Mouse (Mus musculus) left cerebral cortex, postnatal 4 days (tissue): ENCODE results near the gene Camk2g. TPM values are rescaled to one million over a fixed set of nuclear protein-coding genes. Genes with fewer than 3 reads are reported as not detected.
A peak's percentile ranks its signal among the peaks of the same experiment; 100 is the strongest.

Experiments
- DNase-seq: peaks from one replicate; pipeline ENCODE4 v3.0.0-alpha.2; 2022
- intact Hi-C: fragments of 180-260 bp; cut with DNase I; formaldehyde crosslinking; loops from one replicate; pipeline ENCODE4 v1.15.1; 2025
- total RNA-seq, 2 experiments: library from RNA; stranded (reverse); gene quantifications; 2 replicates each; pipeline ENCODE4 v1.2.3; 2021

Gene Camk2g
- total RNA-seq, 2 experiments from 2014 or later: 184 to 193 TPM

DNA sequence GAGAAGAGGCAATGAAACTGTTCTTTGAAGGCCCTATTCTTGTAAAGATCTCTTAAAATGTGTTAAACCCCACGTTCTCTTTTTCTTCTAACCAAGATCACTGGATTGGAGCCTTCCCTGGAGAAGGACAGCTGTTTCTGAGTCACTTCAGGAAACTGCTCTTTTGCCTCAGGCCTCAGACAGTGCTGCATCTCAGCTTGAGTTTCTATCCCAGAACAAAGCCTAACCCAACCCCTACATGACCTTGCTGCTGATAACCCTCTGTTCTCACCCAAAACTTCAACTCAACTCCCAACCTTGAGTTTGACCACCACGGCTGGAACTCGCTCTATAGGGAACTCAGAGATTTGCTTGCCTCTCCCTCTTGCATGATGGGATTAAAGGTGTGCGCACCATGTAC, 15.5 kb upstream of the Camk2g start:
- DNase-seq: no peak
- intact Hi-C loops: no loop called here

DNA sequence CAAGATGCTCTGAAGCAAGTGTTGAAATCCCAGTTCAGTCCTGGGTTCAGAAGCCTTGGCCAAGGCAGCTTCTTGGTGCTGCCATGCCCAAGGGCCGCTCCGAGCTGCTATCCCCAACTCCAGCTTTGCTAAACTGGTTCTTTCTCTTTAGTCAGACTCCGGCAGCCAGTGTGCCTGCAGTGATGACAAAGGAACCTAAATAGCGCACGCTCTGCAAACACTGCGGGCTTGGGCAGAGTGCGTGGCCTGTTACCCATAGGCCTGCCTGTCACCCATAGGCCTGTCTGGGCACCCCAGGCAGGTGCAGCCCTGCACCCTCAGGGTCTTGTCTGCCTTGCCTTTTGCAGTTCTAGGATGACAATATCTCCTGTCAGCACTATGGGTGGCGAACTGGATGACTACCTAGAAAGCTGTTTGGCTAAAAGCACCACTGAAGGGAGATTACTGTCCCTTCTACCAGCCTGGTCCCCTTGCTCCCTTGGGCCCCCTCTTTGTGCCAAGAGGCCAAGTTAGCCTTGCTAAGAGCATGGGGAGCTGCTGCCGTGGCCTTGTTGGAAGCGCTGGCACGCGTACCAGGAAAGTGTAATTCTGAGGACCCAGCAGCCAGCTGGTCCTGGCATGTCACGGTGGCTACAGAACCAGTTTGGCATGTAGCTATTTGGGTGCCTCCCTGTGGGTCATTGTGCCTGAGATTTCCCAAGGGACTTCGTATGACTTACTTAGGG, 12.4 kb upstream of the Camk2g start:
- intact Hi-C loops: no loop called here
- DNase-seq: peak; percentile 23

DNA sequence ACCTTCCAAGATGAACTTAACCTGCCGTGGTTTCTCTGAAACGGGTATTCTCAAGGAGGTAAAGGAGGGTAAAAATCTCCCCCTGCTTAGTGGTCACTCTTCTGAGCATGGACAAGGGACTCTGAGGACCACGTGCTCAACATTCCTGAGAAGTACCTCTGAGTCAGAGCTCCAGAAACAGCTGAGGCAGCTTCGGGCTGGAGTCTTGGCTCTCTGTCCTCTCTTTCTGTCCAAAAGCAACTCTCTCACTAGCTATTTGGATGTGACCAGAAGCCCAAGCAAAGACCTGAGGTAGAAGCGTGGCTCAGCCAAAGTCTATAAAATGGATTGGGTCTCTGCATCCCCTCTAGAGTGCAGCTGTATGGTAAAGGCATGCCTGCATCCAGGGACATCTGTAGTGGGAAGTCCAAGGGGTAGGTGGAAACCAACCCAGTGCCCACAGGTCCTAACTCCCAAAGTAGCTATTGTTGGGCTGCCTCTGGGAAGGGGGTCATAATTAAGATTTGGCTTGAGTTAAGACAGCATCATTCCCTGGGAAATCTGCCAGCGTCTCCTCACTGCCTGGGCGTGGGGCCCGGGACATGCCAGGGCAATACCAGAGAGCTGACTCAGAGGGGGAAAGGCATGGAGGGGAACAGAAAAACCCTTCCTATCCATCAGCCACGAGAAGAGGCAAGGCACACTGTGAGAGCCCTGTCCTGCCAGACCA, 11.2 kb upstream of the Camk2g start:
- DNase-seq: peak; percentile 87
- intact Hi-C loops: no loop called here

DNA sequence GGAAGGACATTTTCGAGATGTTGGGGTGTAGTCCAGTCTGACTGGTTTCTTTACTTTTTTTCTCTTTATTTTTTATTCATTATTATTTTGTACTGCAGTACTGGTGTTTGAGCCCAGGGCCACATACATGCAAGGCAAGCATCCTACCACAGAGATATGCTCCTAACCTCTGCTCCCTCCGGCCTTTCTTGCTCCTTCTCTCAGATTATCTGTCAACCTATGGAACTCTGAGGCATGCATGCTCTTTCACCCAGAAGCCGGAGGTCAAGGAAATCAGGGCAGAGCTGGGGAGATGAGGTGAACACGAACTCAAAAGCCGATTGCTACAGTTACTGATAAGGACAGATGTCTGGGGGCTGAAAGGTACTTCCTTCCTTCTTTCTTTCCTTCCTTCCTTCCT, 10.6 kb upstream of the Camk2g start:
- intact Hi-C loops: no loop called here
- no peak for DNase-seq

DNA sequence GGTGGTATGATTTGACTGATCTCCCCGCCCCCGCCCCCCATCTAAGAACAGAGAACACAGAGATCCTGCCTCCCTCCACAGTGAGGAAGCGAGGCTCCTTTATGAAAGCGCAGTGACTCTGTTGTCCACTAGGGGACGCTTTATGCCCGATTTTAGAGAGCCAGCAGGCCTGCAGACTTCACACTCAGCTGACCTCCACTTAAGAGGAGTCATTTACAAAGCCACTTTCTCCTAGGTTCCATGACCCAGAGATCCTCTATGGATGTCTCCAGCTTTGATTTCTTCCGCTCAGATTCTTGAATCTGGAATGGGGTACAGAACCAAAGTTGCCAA, 9.7 kb upstream of the Camk2g start:
- intact Hi-C loops: loop anchor here (1.0 kb wide), 1 partner anchor 70 kb away; no protein-coding TSS in a partner anchor
- DNase-seq: peak; percentile 67

DNA sequence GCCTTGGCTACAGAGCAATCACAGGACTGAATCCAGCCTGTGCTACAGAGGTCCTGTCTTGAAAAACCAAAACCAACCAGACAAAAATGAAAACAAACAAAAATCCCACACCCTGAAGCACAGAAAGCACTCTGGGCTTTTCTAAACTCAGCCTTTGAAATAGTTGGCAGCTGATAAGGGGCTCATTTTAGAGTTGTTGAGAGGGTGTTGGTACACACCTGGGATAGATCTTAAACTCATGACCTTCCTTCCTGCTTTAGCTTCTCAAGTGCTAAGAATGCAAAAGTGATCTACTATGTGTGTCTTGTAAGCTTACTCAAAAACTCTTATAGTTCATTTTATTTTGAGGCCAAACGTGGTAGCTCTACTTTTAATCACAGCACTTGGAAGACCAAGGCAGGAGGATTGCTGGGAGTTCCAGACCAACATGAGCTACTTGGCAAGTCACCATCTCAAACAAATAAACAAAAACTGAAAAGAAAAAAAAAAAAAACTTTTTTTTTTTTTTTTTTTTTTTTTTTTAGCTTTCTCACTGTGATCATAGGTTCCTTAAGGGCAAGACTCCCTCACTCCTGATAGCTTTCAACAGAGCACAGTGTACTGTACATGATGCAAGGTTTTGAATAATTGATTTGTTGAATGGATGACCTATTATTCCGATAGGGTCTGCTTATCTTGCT, 9.2 kb upstream of the Camk2g start:
- intact Hi-C loops: loop anchor here (1.0 kb wide), 1 partner anchor 70 kb away; no protein-coding TSS in a partner anchor

DNA sequence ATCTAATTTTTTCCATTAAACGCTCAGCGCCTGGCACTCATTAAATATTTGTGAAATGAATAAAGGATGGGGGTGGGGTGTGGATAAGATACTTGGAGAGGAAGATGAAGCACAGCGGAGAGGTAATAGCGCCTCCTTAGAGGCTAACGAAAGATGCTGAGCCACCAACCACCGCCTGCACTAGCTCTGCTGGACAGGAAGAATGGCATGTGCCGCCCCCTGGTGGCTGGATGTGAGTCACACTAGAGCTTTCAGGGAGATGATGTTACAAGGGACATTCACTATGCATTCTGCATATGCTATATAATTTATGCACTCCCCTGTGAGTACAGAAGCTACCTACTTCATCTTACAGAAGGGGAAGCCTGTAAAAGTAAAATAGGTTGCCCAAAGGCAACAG, 4.9 kb upstream of the Camk2g start:
- intact Hi-C loops: no loop called here
- peak; percentile 93 for DNase-seq

More for the DNA sequence above, 9.2 kb upstream of the Camk2g start:
- no peak for DNase-seq

DNA sequence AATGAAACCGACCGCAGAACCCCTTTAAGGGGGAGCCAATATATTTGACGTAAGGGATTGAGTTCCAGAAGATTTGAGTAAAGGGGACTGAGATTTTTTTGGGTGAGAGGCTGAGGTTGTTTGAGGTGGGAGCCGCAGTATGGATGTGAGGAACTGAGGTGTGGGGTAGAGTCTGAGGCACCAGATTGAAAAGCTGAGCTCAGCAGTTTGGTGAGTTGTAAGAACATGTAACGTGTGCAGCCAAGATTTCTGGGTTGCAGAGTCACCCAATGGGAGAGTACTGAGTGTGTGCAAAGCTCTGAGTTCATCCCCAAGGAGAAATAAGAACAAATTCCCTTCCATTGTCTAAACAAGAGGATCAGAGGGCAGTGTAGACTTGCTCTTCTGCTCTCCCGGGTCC, 4.4 kb upstream of the Camk2g start:
- DNase-seq: no peak
- intact Hi-C loops: no loop called here

DNA sequence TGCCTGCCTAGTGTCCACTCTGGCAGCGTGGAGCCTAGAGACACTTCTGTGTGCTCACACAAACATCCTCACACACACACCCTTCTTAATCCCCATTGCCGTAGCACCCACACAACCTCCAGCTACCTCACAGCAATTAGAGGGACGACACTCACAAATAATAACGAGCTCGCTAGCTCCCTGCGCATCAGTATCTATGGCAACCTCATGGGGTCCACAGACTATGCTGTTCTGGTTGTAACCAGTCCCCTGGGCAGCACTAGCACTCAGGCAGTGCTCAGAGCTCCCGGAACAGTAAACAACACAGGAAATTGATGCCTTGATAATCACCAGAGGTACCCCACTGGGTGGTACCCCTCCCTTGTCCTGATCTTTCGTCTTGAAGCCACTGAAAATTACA, 2.8 kb upstream of the Camk2g start:
- intact Hi-C loops: no loop called here
- no peak for DNase-seq

DNA sequence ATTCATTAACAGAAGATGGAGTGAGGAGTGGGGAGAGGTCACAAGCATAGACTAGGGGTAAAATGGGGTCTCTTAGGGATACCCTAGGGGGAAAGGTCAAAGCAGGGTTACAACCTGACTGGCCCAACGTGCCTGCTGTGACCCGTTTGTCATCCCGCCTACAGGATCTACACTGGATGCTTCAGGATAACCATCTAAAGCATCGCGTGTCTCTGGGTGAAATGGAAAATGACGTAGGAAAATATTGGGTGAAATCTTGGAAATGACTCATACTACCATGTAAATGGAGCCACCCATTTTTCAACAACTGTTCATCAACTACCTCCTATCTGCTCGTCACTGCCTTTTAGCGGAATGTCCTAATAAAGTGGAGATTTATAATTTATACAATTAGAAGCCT, 2.3 kb upstream of the Camk2g start:
- intact Hi-C loops: no loop called here

DNA sequence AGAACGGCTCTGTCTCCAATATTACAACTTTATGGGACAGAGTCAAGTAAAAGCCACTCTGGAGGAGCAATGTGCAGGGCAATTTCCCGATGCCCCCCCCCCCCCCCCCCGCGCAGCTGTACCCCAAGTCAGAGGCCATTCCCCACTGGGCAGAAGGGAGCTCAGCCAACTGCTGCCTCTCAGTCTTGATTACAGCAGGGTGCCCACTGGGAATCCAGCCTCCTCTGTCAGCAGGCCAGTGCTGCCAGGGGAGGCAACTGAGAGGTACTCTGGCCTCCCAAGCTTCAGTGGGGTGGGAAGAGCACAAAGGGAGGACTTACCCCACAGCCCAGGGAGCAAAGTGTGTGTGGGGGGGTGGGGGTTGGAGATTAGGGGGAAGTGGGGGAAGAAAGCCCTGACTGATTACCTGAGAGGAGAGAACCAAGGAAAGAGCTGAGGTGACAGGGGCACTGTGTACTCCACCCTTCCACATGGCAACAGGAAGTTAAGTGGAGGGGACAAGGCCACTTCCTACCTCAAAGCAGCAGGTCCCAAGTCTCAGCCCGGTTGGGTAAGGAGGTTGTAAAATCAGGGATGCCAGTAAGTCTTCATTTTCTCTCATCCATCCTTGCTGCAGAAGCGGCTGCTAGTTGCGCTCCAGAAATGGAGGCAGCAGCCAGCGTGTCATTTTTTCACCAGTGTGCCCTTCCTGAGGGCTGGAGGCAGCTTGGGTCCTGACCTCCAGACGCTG, 1.7 kb upstream of the Camk2g start:
- intact Hi-C loops: no loop called here

More for the DNA sequence above, 2.3 kb upstream of the Camk2g start:
- no peak for DNase-seq

DNA sequence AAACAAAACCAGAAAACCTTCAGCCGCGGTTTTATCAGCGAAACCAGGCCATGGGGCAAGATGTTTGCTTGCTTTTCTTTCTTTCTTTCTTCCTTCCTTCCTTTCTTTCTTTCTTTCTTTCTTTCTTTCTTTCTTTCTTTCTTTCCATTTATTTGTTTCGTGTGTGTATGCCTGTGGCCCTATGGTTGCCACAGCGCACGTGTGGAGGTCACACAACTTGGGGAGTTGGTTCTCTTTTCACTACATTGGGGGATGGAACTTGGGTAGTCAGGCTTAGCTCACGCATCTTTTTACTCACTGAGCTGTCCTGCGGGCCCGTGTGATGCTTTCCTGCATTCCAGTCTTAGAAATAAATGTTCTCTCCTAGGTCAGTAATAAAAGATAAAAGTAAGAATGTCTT, 701 bp upstream of the Camk2g start:
- intact Hi-C loops: no loop called here
- no peak for DNase-seq

More for the DNA sequence above, 1.7 kb upstream of the Camk2g start:
- peak; percentile 34 for DNase-seq

DNA sequence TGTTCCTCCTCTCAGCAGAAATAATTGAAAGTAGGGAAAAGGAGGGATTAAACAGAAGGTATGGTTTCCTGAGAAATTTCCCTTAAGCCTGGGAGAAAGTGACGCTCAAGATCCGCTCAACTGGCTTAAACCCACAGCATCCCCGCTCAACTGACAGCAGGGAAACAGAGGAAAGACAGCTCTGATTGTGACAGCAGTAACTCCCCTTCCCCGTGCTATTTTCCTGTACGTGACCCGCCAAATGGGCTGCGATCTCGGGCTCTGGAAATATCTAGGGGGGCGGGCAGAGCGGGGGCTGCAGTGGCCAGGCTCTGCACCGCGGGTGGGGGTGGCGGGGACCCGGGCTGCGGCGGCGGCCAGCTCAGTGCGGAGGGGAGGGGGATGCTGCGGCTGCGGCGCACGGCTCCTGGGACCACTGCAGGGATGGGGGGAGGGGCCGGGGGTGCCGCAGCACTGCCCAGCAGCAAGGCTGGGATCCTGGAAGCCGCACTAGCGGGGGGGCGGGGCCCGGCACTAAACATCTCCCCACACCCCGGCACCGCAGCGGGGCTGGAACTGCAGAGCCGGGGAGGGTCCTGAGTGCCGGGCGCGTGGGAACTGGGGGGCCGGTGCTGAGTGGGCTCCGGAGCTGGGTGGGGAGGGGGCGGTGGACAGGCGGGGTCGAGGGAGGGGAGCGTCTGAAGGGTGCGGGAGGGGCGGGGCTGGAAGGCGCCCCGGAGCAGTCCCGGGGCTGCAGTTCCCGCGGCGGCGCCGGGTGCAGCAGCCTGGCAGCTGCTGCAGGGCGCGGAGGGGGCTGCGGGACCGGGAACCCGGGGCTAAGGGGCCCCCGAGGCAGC, 748 bp downstream of the Camk2g start:
- intact Hi-C loops: no loop called here
- peak; percentile 56 for DNase-seq

DNA sequence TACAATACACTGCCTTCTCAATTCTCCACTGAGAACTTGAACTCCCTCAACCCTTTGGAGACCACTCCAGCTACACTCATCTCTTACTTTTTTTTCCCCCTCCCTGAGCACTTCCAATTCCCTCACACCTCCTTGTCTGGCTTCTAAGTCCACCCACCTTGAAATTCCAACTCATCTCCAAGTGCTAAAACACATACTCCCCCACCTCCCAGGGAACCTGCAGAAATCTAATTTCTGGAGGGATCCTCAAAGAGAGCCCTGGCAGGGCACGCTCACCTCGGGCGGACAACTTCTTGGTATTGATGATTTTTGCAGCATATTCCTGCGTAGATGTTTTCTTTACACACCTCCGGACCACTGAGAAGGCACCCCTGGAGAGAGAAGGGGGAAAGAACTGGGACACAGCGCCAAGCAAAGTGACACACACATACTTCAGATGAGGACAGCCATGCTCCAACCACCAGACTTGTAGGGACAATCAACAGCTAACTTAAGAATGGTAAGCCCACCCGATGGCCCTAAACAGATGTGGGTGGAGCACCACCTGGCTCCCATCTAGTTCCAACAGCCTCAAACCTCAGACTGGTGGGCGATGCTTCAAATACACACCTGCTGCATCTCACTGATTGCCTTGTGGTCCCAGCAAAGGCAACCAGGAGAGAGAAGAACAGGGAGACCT, 1.5 kb downstream of the Camk2g start:
- DNase-seq: no peak
- intact Hi-C loops: no loop called here

DNA sequence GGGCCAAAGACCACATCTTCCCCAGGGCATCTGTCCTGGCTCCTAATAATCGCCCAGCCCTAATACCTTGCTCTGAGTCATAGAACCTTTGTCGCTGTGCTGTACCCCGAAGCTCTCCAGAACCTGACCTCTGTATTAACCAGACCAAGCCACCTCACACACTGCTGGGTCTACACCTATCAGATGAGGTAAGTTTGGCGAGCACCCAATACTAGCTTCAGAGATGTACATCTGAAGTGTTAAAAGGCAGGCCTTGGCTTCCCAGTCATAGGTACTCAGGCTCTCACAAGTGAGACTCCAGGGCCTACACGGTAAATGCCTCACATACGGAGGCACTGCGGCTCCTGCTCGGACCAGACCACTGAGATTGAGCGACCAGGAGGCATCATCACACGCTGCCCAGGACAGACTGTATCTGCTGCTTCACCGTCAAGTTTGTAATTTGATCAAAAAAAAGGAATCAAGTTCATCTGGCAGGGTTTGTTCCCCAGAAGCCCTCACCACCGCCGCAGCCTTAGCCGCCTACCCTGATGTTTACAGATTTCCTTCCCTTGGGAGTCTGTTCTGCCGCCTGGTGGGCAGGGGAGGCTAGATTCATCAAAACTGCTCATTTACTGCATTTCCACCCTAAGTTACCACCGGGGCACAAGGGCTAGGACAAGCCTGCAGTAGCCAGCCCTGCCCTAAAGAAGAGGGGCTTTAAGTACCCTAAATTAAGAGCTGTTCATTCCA, 2.2 kb downstream of the Camk2g start:
- DNase-seq: no peak

DNA sequence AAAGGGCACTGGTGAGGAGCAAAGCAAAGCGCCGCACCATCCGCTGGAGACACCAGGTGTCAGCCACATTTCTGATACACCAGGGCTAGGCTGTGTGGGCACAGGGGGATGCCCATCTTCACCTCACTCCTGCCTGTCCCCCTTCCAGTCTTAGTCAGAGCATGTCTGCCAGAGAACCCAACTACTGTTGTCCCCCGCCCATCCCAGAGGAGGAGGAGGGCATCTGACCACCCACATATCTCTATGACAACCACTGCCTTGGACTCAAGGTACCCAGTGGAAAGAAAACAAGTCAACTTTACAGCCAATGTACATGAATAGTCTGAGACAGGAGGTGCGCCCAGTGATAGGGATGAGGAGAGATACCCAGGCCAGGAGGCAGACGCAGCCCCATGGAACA, 2.9 kb downstream of the Camk2g start:
- intact Hi-C loops: no loop called here

More for the DNA sequence above, 2.2 kb downstream of the Camk2g start:
- intact Hi-C loops: no loop called here

DNA sequence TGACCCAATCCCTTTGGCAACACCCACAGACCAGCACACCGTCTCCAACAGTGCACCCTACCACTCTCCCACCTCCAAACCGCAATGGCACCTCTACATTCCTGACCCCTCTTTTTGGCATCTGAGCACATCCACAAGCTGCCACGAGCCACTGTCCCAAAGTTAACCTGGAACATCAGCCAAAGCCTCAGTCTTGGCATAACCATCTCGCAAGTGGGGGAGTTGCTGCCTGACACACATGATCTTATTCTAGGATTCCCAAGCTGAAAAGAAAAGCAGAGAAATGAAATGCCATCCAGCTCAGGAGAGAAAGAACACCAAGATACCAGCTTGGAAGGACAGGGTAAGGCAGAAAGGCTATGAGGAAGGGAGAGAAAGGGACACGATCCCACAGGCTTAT, 3.4 kb downstream of the Camk2g start:
- intact Hi-C loops: no loop called here

More for the DNA sequence above, 2.9 kb downstream of the Camk2g start:
- DNase-seq: no peak

DNA sequence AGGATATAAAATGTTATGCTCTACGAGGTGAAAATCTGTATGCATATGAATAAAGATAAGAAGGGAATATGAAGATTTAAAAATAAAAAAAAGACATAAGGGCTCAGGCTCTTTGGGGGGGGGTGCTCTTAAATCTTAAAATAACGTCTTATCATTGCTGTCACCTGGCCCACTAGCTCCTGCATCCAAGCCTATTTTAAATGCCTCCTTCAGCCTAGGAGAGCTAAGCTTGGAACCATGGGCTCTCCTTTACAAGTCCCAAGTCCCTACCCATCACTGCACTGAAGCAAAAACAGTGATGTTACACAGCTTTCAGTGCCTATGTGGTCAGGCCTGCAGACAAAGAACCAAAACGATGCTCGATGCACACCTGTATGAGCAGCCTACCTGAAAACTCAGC, 4.3 kb downstream of the Camk2g start:
- DNase-seq: no peak
- intact Hi-C loops: no loop called here

More for the DNA sequence above, 3.4 kb downstream of the Camk2g start:
- DNase-seq: no peak

DNA sequence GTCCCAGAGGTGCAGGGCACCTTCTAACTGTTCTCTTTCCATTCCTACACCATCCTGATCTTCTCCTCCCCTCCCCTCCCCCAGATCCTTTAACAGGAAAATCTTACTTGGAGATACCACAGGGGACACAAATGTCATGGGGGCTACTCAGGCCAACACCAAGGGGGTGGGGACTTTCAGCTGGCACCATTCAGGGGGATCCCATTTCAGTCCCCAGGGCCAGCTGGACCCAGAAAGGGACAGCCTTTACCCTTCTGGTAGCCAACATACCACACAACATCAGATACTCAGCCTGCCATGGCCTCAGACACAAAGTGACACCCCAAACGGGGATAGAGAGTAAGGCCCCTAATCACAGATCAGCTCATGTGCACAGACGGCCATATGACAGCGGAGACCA, 5.7 kb downstream of the Camk2g start:
- intact Hi-C loops: no loop called here

More for the DNA sequence above, 5.7 kb downstream of the Camk2g start:
- DNase-seq: no peak
